Mouse (Mus musculus) kidney, postnatal 10 days (tissue): ENCODE measurements at regions not wholly inside any gene's neighbourhood (a gene's known extent, or its start where the extent isn't known, plus 50 kb on each side); places are given as distances from the start of the nearest gene placed in this dataset.

Experiments used
- DNase-seq: peaks from one replicate; pipeline ENCODE4 v3.0.0; 2021; ENCODE audit warnings: mixed read lengths

- DNase-seq, result no peak
Measured at GRCm38 (mm10) chr2:179291046-179291563, 151.1 kb upstream of the Cdh4 start.

GRCm38 (mm10) chr2:179291958-179292357, 150.3 kb upstream of the Cdh4 start:
- no peak for DNase-seq

GRCm38 (mm10) chr2:179292566-179292965, 149.7 kb upstream of the Cdh4 start:
- DNase-seq, result no peak

GRCm38 (mm10) chr2:179293114-179293513, 149.1 kb upstream of the Cdh4 start:
- no peak for DNase-seq

DNA sequence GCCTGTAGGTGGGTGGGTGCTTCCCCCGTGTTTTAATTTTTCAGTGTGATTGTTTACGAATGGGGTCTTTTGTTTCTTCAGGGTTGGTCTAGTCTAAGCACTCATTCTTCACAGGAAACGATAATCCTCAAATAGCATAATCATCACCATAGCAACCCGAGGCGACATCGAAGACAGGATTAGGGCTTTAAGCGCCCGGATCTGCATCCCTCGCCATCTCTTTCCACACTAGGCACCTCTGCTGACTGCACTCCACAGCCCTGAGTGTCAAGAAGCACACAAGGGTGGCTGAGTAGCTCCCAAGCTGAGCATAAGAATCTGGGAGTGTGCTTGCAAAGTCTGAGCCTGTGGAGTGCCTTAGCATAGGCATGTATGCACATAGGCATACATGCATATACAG, 145.2 kb upstream of the Cdh4 start:
- DNase-seq, result no peak

DNA sequence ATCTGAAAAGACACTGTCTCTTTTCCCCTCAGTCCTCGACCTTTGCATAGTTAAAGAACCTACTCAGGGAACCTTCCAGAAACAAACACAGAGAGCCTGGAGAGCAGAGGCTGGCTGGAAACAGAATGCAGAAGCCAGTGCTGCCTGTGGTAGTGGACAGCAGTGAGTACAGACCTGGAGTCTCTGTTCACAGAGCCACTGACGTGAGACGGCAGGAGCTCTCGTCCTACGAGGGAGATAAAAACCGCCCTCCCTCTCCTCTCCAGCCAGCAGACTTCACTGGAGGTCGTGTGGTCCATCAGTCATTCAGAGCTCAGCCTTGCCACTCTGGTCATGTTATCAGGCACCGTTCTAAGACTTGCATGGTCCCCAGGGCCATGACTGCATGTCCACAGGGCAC, 138.5 kb upstream of the Cdh4 start:
- no peak for DNase-seq

GRCm38 (mm10) chr2:179307286-179307931, 134.8 kb upstream of the Cdh4 start:
- no peak for DNase-seq

DNA sequence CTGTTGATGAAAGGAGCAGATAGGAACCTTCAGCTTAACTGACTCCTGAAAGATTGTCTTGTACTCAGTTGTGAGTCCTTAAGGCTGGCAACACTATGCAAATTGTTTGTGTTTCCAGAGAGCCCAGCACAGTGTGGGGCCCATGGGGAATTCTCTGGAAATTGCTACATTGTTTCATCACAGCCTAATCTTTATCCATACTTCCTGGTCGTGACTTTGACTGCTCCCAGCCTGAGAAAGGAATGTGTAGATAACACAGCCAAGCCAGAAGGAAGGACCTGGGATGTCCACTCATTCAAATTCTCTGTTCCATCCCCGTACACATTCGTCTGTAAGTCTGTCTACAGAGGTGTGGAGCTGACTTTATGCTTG, 134.3 kb upstream of the Cdh4 start:
- DNase-seq, result peak; percentile 11

GRCm38 (mm10) chr2:179318046-179318445, 124.2 kb upstream of the Cdh4 start:
- DNase-seq, result no peak

DNA sequence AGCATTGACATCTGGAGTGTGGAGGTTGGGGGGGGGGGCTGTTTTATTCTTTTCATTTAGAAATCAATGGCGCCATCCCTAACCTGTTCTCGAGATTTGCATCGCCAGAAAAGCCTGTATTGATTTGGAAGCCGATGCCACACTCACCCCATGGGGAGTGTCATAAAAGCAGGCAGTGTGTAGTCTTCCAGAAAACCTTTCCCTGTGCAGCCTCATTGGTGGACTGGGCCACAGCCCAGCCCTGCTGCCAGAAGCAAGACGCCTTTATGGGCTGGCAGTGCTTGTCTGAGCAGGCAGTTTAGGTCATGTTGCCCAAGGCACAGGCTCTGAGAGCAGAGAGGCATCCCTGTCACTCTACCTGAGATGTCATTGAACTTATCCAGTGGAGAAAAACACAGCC, 117.0 kb upstream of the Cdh4 start:
- DNase-seq, result no peak

GRCm38 (mm10) chr2:179332872-179333489, 109.2 kb upstream of the Cdh4 start:
- DNase-seq, result no peak

DNA sequence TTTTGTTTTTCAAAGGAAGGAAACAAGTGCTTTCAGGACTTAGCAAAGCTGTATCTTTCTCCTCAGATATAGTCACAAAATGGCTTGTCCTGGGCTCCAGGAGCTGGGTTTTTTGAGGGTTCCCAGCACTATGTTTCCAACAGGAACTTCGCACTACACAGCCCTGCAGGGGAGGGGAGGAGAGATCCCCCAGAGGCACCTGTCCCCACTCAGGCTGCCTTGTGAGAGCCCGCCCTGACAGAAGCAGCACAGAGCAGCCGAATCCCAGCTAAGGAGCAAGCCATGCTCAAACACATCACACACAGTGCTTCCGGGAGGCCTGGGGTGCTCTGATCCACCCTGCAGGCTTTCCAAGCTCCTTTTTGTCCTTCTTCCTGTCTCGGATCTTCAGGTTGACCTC, 108.6 kb upstream of the Cdh4 start:
- no peak for DNase-seq

- DNase-seq, result no peak
Measured at GRCm38 (mm10) chr2:179336235-179336634, 106.0 kb upstream of the Cdh4 start.

- DNase-seq, result no peak
Measured at GRCm38 (mm10) chr2:179352676-179353075, 89.6 kb upstream of the Cdh4 start.

GRCm38 (mm10) chr2:179354866-179355265, 87.4 kb upstream of the Cdh4 start:
- DNase-seq, result no peak

DNA sequence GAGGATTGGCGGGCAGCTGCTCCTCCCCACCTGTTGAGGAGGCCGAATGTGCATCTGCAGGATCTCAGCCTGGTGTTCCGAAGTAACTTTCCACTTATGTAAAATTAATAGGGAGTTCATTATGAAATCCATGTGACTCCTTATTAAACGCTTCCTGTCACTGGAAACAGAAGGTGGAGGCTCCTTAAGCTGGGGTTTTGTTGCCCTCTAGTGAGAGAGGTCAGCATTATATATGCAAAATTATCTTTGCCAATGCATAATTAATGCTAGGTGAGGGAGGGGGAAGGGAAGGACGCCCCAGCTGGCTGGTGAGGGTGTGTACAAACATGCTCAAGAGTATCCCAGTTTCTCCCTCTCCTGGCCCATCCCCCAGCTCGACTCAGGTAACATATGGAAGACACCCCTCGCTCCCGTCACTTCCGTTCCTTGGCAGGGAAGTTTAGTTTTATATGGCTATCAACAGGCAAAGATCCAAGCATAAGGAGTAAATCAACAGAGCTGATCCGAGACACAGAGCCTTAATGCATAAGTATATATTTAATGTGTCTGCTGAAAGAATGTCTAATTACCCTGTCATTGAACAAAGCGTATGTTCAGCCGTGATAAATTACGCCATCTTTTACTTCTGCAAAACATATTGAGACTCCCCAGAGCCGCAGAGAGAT, 71.2 kb upstream of the Cdh4 start:
- no peak for DNase-seq

GRCm38 (mm10) chr2:179371553-179371952, 70.7 kb upstream of the Cdh4 start:
- no peak for DNase-seq

- DNase-seq, result no peak
Measured at GRCm38 (mm10) chr2:179379691-179380443, 62.4 kb upstream of the Cdh4 start.

GRCm38 (mm10) chr2:179380444-179380705, 61.9 kb upstream of the Cdh4 start:
- DNase-seq, result peak; percentile 25

DNA sequence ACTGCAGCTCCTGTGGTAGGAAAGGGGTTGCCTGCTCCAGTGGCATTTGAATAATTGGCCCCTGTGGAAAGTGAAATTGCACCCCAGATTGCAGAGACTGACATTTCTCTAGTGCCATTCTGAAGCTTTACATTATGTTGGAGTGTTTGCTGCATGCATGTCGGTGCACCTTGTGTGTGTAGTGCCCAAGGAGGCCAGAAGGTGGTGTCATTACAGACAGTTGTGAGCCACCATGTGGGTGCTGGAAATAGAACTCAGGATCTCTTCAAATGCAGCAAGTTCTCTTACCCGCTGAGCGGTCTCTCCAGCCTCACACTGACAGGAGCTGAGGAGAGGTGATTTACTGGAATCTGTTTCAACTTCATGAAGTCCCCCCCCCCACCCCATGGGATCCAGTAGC, 60.3 kb upstream of the Cdh4 start:
- no peak for DNase-seq

GRCm38 (mm10) chr2:179382594-179382993, 59.6 kb upstream of the Cdh4 start:
- peak; percentile 18 for DNase-seq

DNA sequence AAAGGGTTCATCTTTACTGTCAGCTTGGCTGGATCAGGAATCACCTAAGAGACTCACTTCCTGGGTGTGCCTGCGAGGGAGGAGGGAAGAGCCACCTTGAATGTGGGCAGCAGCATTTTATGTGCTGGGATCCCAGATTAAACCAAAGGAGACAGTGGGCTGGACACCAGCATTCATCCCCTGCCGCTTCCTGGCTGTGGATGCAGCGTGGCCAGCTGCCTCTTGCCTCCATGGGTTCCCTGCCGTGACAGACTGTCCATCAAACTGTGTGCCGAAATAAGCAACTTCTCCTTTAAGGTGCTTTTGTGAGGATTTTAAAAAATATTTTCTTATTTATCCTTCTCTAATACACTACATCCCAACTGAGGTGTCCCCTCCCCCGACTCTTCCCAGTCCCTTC, 55.4 kb upstream of the Cdh4 start:
- no peak for DNase-seq

GRCm38 (mm10) chr2:179390486-179390885, 51.7 kb upstream of the Cdh4 start:
- no peak for DNase-seq
